ENCODE assay signal across 24 mouse cellular contexts in genomic region chr2:19753479-19753878, GRCm38 (mm10).
DNase-seq lines count a peak whose midpoint lies in the region; ATAC-seq and TF ChIP-seq lines count a peak whose summit lies in the region.
"Had no signal": no experiment of that assay in that cellular context is flagged by ENCODE, and none has a peak within 500 bp of the region (broad histone marks: within the 10 kb centered on the region; RNA-seq: fewer than 3 reads in every experiment).

No protein-coding gene starts in this region.

- ATAC-seq in frontal cortex, adult (ENCODE audit: low TSS enrichment) = peak; percentile 98
- ATAC-seq: activated CD4-positive, CD25-positive, alpha-beta regulatory T cell, adult 4 months; forebrain, embryonic 14.5 days had no signal

- intact Hi-C loops in left cerebral cortex, adult 2 months (cut with DNase I) = no loop called here
- intact Hi-C loops in left cerebral cortex, postnatal 36 days (cut with DNase I) = no loop called here

- H3K4me3 ChIP-seq in left cerebral cortex, adult 2 months = no peak overlapping the region
- H3K4me3 ChIP-seq: heart, adult 2 months; heart, embryonic 10.5 days; heart, embryonic 13.5 days had no signal

- peak overlapping the region; percentile 60; the same call in 1 of the 2 replicates for H3K27ac ChIP-seq in left cerebral cortex, adult 2 months
- H3K27ac ChIP-seq: heart, adult 2 months; heart, embryonic 10.5 days; heart, embryonic 13.5 days; hindbrain, embryonic 14.5 days had no signal

- DNase-seq in frontal cortex, postnatal 14 days (ENCODE audit: low spot score in 2 of 2) = no peak
- DNase-seq in layer of hippocampus, adult 9-11 months = peak; percentile 48
- DNase-seq in layer of hippocampus, postnatal 36 days = no peak
- DNase-seq in left cerebral cortex, adult 2 months (ENCODE audit: extremely low spot score in 1 of 2, low spot score in 2 of 2) = peak in 1 of 2 experiments; percentile 17
- DNase-seq in left cerebral cortex, postnatal 36 days (ENCODE audit: low spot score in 2 of 2) = no peak
- DNase-seq in right cerebral cortex, postnatal 25 days = peak; percentile 18
- no peak for DNase-seq in right cerebral cortex, postnatal 14 days
- DNase-seq: adrenal gland, adult 8-10 months; adrenal gland, postnatal 25 days; cerebellum, adult 18-20 months; cerebellum, adult 9-10 months; cerebellum, postnatal 14 days; forebrain, postnatal 0 days; gastrocnemius, postnatal 10 days; gastrocnemius, postnatal 36 days; heart, adult 2 months; heart, postnatal 14 days; heart, postnatal 4 days had no signal

- TF ChIP-seq CTCF in left cerebral cortex, adult 2 months (IDR thresholded peaks at IDR 0.05) = no peak

Comparison
In these comparisons a context has a peak if more than half of its experiments do, and no peak if none do; other contexts are left out.
1. DNase-seq: peak in layer of hippocampus, adult 9-11 months (single experiment) and right cerebral cortex, postnatal 25 days (single experiment); none in frontal cortex, postnatal 14 days (0 of 2), layer of hippocampus, postnatal 36 days (0 of 2), left cerebral cortex, postnatal 36 days (0 of 2) and right cerebral cortex, postnatal 14 days (single experiment).